Mouse (Mus musculus): Measurements from ENCODE around the gene Flot2.
"Not testable (repeated sequence)": the region's sequence is repeated elsewhere in the genome, so short reads cannot be mapped to it uniquely, and the experiment has no call there.

The Flot2 gene

GRCm38 (mm10) chr11:78037831-78038752 is at the start of gene Flot2:
TSS of gene Flot2 (plus strand) at chr11:78037931.
- DNase-seq: peak; percentile 81

- no peak for DNase-seq
These were observed 48.5 kb upstream of the Flot2 start for GRCm38 (mm10) chr11:77989071-77989690.

- DNase-seq: no peak
These were observed 42.2 kb upstream of the Flot2 start for GRCm38 (mm10) chr11:77995556-77995955.

GRCm38 (mm10) chr11:78006446-78006845 is 31.3 kb upstream of the Flot2 start:
- no peak for DNase-seq

- DNase-seq: peak; percentile 74
These were observed 18.1 kb upstream of the Flot2 start for GRCm38 (mm10) chr11:78019676-78020075.

- peak; percentile 33 for DNase-seq
These were observed 14.1 kb upstream of the Flot2 start for GRCm38 (mm10) chr11:78023607-78024006.

GRCm38 (mm10) chr11:78029240-78029639 is 8.5 kb upstream of the Flot2 start:
- DNase-seq: no peak

GRCm38 (mm10) chr11:78030600-78030999 is 7.1 kb upstream of the Flot2 start:
- no peak for DNase-seq

- DNase-seq: no peak
These were observed 6.3 kb upstream of the Flot2 start for GRCm38 (mm10) chr11:78031389-78031788.

GRCm38 (mm10) chr11:78031947-78032808 is 5.6 kb upstream of the Flot2 start, which contains the start of gene Dhrs13:
TSS of gene Dhrs13 (plus strand) at chr11:78032280.
- peak; percentile 95 for DNase-seq

- no peak for DNase-seq
These were observed 4.9 kb upstream of the Flot2 start for GRCm38 (mm10) chr11:78032809-78033195.

GRCm38 (mm10) chr11:78033931-78034617 is 3.7 kb upstream of the Flot2 start:
- no peak for DNase-seq

- no peak for DNase-seq
These were observed 940 bp upstream of the Flot2 start for GRCm38 (mm10) chr11:78036791-78037190.

GRCm38 (mm10) chr11:78040878-78041277 is 3.1 kb downstream of the Flot2 start:
- DNase-seq: no peak

- not testable (repeated sequence) for DNase-seq
These were observed 4.6 kb downstream of the Flot2 start for GRCm38 (mm10) chr11:78042290-78042870.

- no peak for DNase-seq
These were observed 7.1 kb downstream of the Flot2 start for GRCm38 (mm10) chr11:78044758-78045251.

- DNase-seq: not testable (repeated sequence)
These were observed 10.9 kb downstream of the Flot2 start for GRCm38 (mm10) chr11:78048637-78049036.

- DNase-seq: no peak
These were observed 15.3 kb downstream of the Flot2 start for GRCm38 (mm10) chr11:78053078-78053477.

- DNase-seq: no peak
These were observed 19.2 kb downstream of the Flot2 start for GRCm38 (mm10) chr11:78056946-78057345.

GRCm38 (mm10) chr11:78059833-78060757 is 22.4 kb downstream of the Flot2 start:
- peak; percentile 51 for DNase-seq

GRCm38 (mm10) chr11:78062563-78062962 is 24.8 kb downstream of the Flot2 start:
- no peak for DNase-seq
